Mouse (Mus musculus): ENCODE measurements around the gene Cenpp.

The Cenpp gene

DNA sequence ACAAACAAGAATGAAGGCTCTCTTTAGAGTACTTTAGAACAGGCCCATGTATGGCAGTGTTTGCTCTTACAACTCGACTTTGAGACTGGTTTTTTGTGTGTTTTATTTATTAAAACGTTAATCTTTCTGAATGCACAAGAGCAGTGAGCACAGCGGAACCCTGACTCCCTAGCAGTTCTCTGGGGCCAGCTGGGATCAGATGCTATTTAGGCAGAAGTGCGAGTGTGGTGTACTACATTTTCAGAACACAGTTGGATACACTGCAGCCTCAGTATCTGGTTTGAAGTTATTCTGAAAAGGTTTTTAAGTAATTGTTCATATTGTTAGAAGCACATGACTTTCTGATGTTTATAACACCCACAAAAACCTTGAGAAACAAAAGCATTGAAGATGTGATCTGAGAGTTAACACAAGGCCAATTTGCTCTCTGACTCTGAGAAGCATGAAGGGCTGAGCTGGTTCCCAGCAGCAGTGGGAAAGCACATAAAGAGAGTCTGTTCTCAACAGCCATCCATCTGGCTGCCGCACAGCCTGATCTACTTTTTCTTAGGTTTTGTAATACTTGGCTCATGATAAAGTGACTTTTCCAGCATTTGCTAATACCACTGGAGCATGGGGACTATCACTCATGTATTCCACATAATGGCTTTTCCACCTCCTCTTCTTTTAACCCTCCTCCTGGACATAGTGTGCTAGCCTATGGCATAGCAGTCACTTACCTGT is 191.7 kb downstream of the Cenpp start:
- DNase-seq (ENCODE audit: low spot score), result no peak

DNA sequence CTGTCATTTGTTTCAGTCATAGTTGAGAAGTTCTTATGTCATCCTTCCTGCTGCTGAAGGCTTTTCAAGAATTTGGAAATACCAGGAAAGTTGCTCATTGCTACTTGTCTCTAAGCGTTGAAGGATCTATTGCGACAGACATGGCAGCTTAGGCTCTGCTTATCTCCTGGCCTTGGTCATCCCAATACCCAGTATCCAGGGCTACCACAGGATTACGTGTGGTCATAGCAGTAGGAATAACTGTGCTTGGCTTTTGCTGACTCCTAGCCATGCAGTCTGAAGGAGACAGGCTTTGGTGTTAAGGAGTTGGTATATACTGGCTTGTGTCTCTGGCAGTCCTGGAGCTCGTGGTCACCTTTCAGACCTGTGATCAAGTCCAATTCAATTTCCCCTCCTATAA is 192.3 kb downstream of the Cenpp start:
- no peak for DNase-seq (ENCODE audit: low spot score)

DNA sequence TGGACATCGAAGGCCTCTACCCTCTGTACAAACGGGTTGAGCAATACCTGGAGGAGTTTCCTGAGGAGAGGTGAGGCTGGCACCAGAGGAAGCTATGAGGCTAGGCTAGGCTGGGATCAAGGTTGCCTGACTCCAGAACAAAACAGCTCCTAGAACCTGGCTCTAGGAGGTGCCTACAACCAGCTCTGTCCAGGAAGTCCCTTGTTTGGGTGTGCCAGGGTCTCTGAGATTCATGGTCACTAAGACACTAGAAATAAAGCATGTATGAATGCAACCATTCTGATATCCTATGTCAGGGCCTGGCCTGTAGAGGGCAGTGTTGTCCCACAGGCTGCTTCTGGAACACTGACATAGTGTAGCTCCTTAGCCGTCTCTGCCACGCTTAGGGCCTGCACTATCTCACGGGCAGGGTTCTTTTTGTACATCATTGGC is 203.3 kb downstream of the Cenpp start:
- peak; percentile 63 for DNase-seq (ENCODE audit: low spot score)

DNA sequence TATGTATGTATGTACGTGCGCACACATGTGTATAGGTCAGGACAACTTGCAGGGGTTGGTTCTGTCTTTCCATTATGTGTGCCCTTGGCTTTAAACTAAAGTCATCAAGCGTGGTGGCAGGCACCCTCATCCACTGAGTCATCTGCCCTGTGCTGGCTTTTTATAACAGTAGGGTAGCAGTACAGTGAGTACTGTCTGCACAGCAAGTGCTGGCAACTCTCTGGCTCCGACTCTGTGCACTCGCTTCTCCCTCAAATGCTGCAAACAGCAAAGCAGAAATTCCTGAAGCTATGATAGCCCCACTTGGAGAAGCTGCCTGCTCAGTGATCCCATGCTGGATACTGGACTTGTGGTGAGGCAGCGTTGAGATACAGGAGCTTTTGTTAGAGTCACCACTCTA is 208.1 kb downstream of the Cenpp start:
- DNase-seq (ENCODE audit: low spot score), result no peak

DNA sequence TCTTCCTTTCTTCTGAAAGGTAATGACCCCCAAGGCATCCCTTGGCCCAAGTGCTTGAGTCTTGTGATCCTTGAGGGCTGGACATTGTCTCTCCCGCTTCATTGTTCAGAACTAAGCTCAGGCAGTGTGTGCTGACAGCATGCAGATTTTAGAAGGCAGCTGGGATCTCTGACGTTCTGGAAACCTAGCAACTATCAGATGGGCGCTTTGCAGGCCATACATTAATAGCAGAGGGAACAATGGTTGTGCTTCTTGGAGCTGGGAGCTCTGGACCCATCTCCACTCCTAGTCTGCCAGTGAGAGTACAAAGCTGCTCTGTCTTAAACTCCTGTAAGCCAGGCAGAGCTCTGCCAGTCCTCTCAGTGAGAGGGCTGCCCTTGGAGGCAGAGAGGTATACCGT is 216.4 kb downstream of the Cenpp start:
- no peak for DNase-seq (ENCODE audit: low spot score)

DNA sequence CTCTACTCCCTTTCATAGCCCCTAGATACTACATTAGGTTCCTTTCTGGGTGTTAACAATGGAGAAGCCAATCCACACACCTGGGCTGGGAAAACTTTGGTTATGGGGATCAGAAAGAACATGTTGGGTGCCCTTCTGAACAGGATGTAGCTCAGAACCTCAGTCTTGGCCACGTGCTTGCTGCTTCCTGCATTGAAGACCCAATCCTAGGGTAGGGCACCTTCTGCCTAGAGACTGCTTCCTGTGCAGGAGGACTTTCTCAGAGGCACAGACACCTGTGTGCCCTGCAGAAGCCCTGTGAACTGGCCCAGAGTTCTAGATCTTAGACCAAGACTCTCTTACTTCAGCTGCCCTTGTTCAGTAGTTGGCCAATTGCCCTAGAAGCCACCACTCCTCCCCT is 216.8 kb downstream of the Cenpp start:
- no peak for DNase-seq (ENCODE audit: low spot score)

DNA sequence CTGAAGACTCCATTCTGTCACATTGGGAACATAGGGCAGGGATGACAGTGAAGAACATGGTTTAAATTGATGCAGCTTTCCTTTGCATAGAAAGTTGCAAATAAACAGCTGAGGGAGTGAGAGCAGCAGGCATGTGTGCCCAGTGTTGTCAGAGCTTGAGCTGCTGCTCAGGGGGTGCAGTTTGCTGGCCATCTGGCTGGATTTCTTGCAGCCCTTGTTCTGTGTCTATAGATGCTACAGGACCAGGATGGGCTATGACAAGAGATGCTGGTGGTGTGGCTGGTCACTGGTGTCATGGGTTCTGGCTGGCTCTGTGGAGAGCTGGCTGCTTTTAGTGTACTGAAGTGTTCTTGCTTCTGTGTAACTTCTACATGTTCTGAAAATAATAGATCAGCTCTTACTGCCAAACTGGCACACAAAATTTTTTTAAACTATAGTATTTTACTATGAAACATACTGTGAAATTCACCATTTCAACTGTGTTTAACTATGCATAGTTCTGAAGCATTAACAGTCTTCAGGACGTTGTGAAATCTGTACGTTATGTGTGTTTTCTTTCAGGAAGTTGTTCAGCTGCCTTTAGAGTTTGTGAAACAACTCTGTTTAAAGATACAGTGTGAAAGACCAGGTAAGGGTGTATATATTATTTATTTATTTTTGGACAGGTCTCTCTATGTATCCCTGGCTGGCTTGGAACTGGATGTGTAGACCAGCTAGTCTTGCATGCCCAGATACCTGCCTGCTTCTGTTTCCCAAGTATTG is 219.1 kb downstream of the Cenpp start:
- DNase-seq (ENCODE audit: low spot score), result no peak

DNA sequence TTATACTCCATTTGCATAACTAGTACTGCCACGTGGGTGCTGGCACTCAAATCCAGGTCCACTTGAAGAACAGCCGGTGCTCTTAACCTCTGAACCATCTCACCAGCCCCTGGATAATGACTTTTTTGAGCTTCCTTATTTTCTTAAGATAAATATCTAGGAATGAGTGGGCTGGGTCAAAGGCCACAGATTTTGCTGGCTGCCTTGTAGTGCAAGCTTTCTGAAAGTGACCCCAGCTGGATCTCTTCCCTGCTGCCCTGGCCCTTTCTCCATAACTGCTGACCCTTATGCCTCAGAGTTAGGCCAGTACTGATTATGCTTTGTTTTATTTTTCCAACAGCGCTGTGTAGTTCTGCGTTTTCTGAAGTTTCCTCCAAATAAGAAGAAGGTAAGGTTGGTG is 222.1 kb downstream of the Cenpp start:
- DNase-seq (ENCODE audit: low spot score), result no peak

DNA sequence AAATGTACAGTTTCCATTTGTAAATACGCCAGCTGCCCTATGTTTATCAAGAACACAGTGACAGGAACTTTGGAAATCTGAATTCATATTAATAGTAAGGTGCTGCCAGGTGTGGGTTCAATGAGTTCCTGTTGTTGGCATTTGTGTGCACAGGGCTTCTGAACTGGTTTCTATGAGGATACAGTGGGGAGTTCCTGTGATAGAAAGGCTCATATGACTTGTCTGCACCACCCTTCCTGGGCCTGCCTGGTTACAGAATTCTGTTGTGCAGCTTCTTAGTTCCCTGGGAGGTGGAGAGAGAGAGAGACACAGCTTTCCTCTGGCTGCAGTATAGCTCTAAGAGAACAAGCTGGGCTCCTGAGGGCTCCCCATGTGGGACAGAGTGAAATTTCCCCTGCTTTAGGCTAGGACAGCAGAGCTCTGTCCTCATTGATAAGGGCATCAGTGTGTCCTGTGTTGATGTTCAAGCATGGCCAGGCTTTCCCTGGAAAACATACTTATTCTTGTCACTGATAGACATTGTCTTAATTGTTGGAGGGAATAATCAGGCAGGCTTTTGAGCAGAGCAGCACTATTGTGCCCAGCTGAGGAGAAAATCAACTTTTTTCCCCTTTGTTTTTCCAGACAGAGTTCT is 224.4 kb downstream of the Cenpp start:
- no peak for DNase-seq (ENCODE audit: low spot score)

DNA sequence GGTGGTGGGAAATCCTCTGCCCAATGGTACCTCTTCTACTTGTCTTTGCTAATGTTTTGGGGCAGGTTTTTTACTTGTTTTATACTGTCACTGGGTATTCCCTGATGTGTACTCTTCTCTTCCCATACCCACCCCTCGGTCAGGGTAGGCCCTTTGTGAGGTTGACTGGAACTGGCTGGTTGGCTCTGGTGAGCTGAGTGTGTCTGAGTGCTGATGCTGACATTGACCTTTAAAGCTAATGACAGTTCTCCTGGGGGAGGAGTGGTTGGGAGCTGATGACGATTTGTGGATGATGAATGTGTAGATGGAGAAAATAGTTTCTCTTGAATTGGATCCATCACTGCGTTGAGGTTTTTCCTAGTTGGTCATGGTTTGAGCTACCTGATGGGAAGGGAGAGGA is 225.8 kb downstream of the Cenpp start:
- DNase-seq (ENCODE audit: low spot score), result no peak

DNA sequence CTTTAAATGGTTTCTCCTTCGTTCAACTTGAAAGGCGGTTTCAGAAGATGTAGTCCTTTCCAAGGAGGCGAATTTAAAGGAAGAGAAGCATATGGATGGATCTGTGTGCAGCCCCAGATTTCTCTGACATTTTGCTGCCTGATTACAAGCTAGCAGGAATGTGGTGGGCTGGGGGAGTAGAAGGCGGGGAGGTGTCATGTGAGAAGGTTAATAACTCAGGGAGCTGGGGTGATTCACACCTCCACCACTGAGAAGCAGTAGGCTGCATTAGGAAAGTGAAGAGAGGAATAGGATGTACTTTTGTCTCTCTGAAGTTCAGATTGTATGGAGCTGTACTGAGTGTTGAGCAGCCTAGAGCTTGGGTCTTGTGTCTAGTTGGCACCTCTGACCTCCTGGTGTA is 230.6 kb downstream of the Cenpp start:
- no peak for DNase-seq (ENCODE audit: low spot score)

DNA sequence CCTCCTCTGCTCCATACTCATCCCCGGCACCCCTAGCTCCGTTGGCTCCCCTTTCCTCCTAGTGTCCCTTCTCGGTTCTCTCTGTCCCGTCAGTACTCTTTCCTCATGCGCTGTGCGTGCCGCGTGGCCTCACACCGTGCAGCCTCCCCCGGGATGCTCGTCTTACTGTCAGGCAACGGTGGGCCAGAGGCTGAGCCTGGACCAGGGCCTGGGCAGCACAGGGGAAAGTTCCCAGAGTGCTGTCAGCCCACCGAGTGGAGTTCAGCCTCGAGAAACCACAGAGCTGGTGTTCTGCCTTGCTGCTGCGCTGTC is 231.0 kb downstream of the Cenpp start:
- DNase-seq (ENCODE audit: low spot score), result no peak

DNA sequence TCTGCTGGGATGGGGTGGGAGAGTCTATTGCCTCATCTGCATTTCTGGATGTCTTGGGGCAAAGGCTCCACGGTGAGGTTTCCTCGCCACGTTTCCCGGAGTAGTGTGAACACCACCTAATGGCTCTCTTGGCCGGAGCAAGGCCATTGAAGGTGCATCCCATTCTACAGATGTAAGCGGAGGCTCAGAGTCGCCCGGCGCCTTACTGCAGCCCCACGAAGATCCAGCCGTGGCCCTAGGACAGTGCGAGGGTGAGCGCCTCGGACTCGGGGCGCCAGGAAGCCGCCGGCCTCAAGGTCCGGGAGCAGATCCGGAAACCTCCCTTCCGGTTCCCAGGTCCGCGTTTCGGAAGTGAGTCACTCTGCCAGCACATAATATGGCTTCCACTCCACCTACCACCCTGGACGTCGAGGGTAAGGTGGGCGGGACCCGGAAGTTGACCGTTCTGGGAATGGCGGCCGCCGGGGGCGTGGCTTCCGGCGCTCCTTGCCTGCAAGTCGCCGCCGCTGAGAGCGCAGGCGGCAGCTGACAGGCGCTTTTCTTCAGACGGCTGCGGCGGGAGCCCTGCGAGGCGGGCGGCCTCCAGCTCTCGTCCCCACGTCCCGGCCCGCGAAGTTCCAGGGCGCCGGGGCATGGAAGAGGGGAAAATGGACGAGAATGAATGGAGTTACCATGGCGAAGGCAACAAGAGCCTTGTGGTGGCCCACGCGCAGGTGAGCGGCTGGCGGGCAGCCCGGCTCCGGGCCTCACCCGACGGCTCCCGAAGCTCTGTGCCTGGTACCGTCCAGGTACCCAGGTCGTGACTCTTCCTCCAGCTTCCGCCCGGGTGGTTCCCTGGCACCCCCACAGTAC is 231.6 kb downstream of the Cenpp start, which contains the start of gene Ippk:
Ippk (plus strand) TSS at position 496 of the 852 bp plus-strand sequence.
- DNase-seq (ENCODE audit: low spot score), result peak; percentile 88
